Mouse (Mus musculus) liver, adult 2 months (tissue): Measurements from ENCODE around the gene Anks1b. TPM values are rescaled to one million over a fixed set of nuclear protein-coding genes. Genes with fewer than 3 reads are reported as not detected.

Experiments used
- DNase-seq: peaks from one replicate; pipeline ENCODE4 v3.0.0-alpha.2; 2011; ENCODE audit warnings: low read depth, low spot score; ENCODE audit errors: extremely low read depth
- H3K27ac ChIP-seq: fragments of 200-500 bp; replicated peaks from 2 replicates; pipeline ENCODE4 v1.5.1; 2012; ENCODE audit warnings: low read depth, mild to moderate bottlenecking, control low read depth, inconsistent platforms, low read length; ENCODE audit not compliant: insufficient read depth
- H3K27me3 ChIP-seq: fragments of 200-500 bp; 2 replicates; pipeline ENCODE4 v1.6.1; 2012; ENCODE audit warnings: mild to moderate bottlenecking, moderate library complexity, low read length, inconsistent platforms; ENCODE audit not compliant: control insufficient read depth, insufficient read depth
- H3K36me3 ChIP-seq: fragments of 200-500 bp; 2 replicates; pipeline ENCODE4 v1.6.1; 2012; ENCODE audit warnings: low read length, inconsistent platforms; ENCODE audit not compliant: control insufficient read depth, insufficient read depth
- H3K4me1 ChIP-seq: fragments of 200-500 bp; 2 replicates; pipeline ENCODE4 v1.6.1; 2011; ENCODE audit warnings: low read length; ENCODE audit not compliant: control insufficient read depth, insufficient read depth
- H3K4me3 ChIP-seq: fragments of 200-500 bp; 2 replicates; pipeline ENCODE4 v1.5.1; 2011; ENCODE audit warnings: low read depth, mild to moderate bottlenecking, control low read depth, low read length, moderate library complexity; ENCODE audit not compliant: insufficient read depth
- H3K79me2 ChIP-seq: fragments of 200-500 bp; 2 replicates; pipeline ENCODE4 v1.6.1; 2012; ENCODE audit warnings: inconsistent platforms, mild to moderate bottlenecking, low read length, moderate library complexity; ENCODE audit not compliant: control insufficient read depth, insufficient read depth
- H3K9ac ChIP-seq: fragments of 200-500 bp; 2 replicates; pipeline ENCODE4 v1.6.1; 2012; ENCODE audit warnings: low read depth, mild to moderate bottlenecking, control low read depth, inconsistent platforms, low read length
- CTCF ChIP-seq: fragments of 200-500 bp; IDR thresholded peaks from 2 replicates; pipeline ENCODE4 v1.5.1; 2011; ENCODE audit warnings: low read depth, low read length, control low read depth
- POLR2A ChIP-seq: fragments of 200-500 bp; IDR thresholded peaks from 2 replicates; pipeline ENCODE4 v1.6.1; 2011; ENCODE audit warnings: low read length, control low read depth; ENCODE audit not compliant: insufficient read depth; ENCODE audit errors: extremely low read depth
- WGBS: fragments of 180-500 bp; shearing (Covaris S2); methylation state at CpG from one replicate; pipeline ENCODE4 v1.1.7; 2018; 5-methylcytosine and 5-hydroxymethylcytosine counted together
- polyA plus RNA-seq: library from polyadenylated mRNA; depleted of rRNA; stranded (reverse); fragments of >200 nt; gene quantifications from 2 replicates; pipeline ENCODE4 v1.2.3, GENCODE M21; 2012
- total RNA-seq: library from RNA; depleted of rRNA; stranded (reverse); fragments of >200 nt; gene quantifications from 2 replicates; pipeline ENCODE4 v1.2.3, GENCODE M21; 2014

Anks1b gene
- total and polyA plus RNA-seq, 2 experiments: under 0.01 TPM; not detected in 1

DNA sequence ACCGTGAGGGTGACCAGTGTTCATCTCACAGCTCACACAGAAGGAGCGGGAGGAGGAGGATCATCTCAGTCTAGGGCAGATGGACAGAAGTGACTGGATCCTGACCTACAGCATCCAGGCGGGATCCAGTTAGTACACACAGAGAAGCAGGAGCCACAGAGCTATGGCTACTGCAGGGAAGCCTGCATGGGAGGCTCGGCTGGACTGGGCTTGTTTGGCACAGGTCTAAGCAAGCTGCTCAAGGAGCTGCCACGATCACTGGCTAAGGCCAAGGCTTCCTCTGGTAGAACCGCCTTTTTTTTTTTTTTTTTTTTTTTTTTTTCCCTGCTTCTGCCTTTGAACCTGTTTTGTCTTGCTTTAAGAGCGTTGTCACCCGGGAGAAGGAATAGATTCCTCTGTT lies 1034.1 kb downstream of the Anks1b start:
- Histone ChIP-seq H3K4me1 (no peaks in the 10 kb centered on the region), H3K27me3 (no peaks in the 10 kb centered on the region), H3K27ac (no peak overlapping the region), H3K79me2 (no peaks in the 10 kb centered on the region), H3K4me3 (no peak overlapping the region), H3K36me3 (no peaks in the 10 kb centered on the region), H3K9ac (no peak overlapping the region)
- no peak for TF ChIP-seq CTCF
- no peak for TF ChIP-seq POLR2A
- 74% methylated on average over 8 of the region's 8 CpGs for WGBS
- DNase-seq: no peak

DNA sequence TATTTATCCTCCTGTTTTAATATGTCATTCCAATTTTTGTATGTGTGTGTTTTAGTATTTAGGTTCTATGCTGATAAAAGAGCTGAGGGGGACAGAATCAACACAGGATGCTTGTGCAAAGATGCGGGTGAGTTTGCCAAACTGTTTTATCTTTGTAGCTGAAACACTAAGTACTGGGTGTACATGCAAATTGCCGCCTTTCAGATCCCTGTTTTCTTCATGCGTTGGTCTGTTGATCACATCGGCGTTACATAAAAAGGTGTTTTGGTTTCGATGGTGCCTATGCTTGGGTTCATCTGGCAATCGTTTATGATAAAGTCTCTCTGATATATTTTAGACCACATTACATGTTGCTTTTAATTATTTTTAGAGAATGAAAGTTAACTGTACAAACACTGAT lies 1050.2 kb downstream of the Anks1b start:
- 84% methylated on average over 7 of the region's 7 CpGs for WGBS
- no peaks in the 10 kb centered on the region for H3K79me2 ChIP-seq

GRCm38 (mm10) chr10:90933088-90933487 lies 1059.8 kb downstream of the Anks1b start:
- no peak overlapping the region for H3K27ac ChIP-seq
- no peak overlapping the region for H3K4me3 ChIP-seq
- H3K4me1 ChIP-seq: no peaks in the 10 kb centered on the region
- no peaks in the 10 kb centered on the region for H3K79me2 ChIP-seq
- H3K9ac ChIP-seq: no peak overlapping the region
- no peaks in the 10 kb centered on the region for H3K27me3 ChIP-seq
- WGBS: 78% methylated on average over 5 of the region's 5 CpGs
- TF ChIP-seq CTCF (no peak), POLR2A (no peak)
- H3K36me3 ChIP-seq: no peaks in the 10 kb centered on the region
- no peak for DNase-seq

More for the DNA sequence above, 1050.2 kb downstream of the Anks1b start:
- DNase-seq: no peak
- no peaks in the 10 kb centered on the region for H3K4me1 ChIP-seq
- no peak overlapping the region for H3K27ac ChIP-seq
- TF ChIP-seq POLR2A: no peak
- TF ChIP-seq CTCF: no peak
- no peak overlapping the region for H3K9ac ChIP-seq
- no peaks in the 10 kb centered on the region for H3K36me3 ChIP-seq
- H3K4me3 ChIP-seq: no peak overlapping the region
- H3K27me3 ChIP-seq: no peaks in the 10 kb centered on the region

GRCm38 (mm10) chr10:90934678-90935077 lies 1061.4 kb downstream of the Anks1b start:
- no peak for DNase-seq
- 72% methylated on average over 13 of the region's 13 CpGs for WGBS
- no peak for TF ChIP-seq CTCF
- no peak for TF ChIP-seq POLR2A
- Histone ChIP-seq H3K9ac (no peak overlapping the region), H3K27me3 (no peaks in the 10 kb centered on the region), H3K4me3 (no peak overlapping the region), H3K79me2 (no peaks in the 10 kb centered on the region), H3K27ac (no peak overlapping the region), H3K36me3 (no peaks in the 10 kb centered on the region), H3K4me1 (no peaks in the 10 kb centered on the region)

GRCm38 (mm10) chr10:90937721-90938460 lies 1064.6 kb downstream of the Anks1b start:
- Histone ChIP-seq H3K9ac (no peak overlapping the region), H3K27me3 (no peaks in the 10 kb centered on the region), H3K4me1 (no peaks in the 10 kb centered on the region), H3K27ac (no peak overlapping the region), H3K79me2 (no peaks in the 10 kb centered on the region), H3K4me3 (no peak overlapping the region), H3K36me3 (no peaks in the 10 kb centered on the region)
- TF ChIP-seq CTCF: no peak
- TF ChIP-seq POLR2A: no peak
- WGBS: 83% methylated on average over 5 of the region's 5 CpGs
- DNase-seq: no peak
